ENCODE assay signal across 19 mouse cellular contexts in genomic region chr1:165062813-165063492, GRCm38 (mm10).
A peak's percentile ranks its signal among the peaks of the same experiment; 100 is the strongest.
DNase-seq lines count a peak whose midpoint lies in the region; ATAC-seq and TF ChIP-seq lines count a peak whose summit lies in the region.
"Had no signal": no experiment of that assay in that cellular context is flagged by ENCODE, and none has a peak within 500 bp of the region (broad histone marks: within the 10 kb centered on the region; RNA-seq: fewer than 3 reads in every experiment).

No protein-coding gene starts in this region.

- H3K4me1 ChIP-seq in intestine, postnatal 0 days (replicated peaks; ENCODE audit: control insufficient read depth, insufficient read depth, low read length) = no peaks in the 10 kb centered on the region
- 0 out of 2 replicates have a peak, but pooled peaks cover 8% of the 10 kb centered on the region for H3K4me1 ChIP-seq in neural tube, embryonic 15.5 days
- H3K4me1 ChIP-seq: heart, embryonic 13.5 days; liver, embryonic 13.5 days; stomach, embryonic 15.5 days had no signal

- peak; percentile 63 for DNase-seq in heart, adult 11 months
- DNase-seq in heart, postnatal 4 days = no peak
- DNase-seq in R1 (ENCODE audit: low read depth, low spot score) = peak; percentile 39
- DNase-seq in T-cell, adult 2 months (ENCODE audit: low spot score) = no peak
- DNase-seq in right cerebral cortex, postnatal 14 days = no peak
- DNase-seq in MN1 (ENCODE audit: low spot score) = no peak
- DNase-seq: cerebellum, adult 2 months; forebrain, postnatal 0 days; gastrocnemius, postnatal 36 days; left cerebral cortex, postnatal 4 days; liver, embryonic 13.5 days; thymus, postnatal 25 days had no signal

- ATAC-seq in intestine, postnatal 0 days = 0 out of 2 replicates have a peak, but pooled peaks have one; percentile 36
- peak; percentile 65; the same call in 1 of the 2 replicates for ATAC-seq in neural tube, embryonic 15.5 days (ENCODE audit: low FRiP score)
- ATAC-seq: forebrain, postnatal 0 days; lung, postnatal 0 days had no signal

- TF ChIP-seq CTCF in intestine, postnatal 0 days (IDR thresholded peaks at IDR 0.05; ENCODE audit: low read depth) = no peak

- H3K4me3 ChIP-seq in intestine, postnatal 0 days (ENCODE audit: low read depth, low read length) = no peak overlapping the region
- no peak overlapping the region for H3K4me3 ChIP-seq in neural tube, embryonic 15.5 days (replicated peaks)
- H3K4me3 ChIP-seq: heart, embryonic 13.5 days; liver, embryonic 13.5 days; megakaryocyte, embryonic 14.5 days; stomach, embryonic 15.5 days had no signal

- H3K4me2 ChIP-seq in intestine, postnatal 0 days (replicated peaks; ENCODE audit: low read depth) = peak overlapping the region; percentile 4; the same call in 1 of the 2 replicates
- H3K4me2 ChIP-seq in neural tube, embryonic 15.5 days = no peak overlapping the region
- H3K4me2 ChIP-seq: heart, embryonic 13.5 days; liver, embryonic 13.5 days; stomach, embryonic 15.5 days had no signal

- H3K9me3 ChIP-seq in intestine, postnatal 0 days (ENCODE audit: control insufficient read depth) = no peaks in the 10 kb centered on the region
- no peaks in the 10 kb centered on the region for H3K9me3 ChIP-seq in neural tube, embryonic 15.5 days (replicated peaks)
- H3K9me3 ChIP-seq: heart, embryonic 13.5 days; liver, embryonic 13.5 days; stomach, embryonic 15.5 days had no signal

- H3K27me3 ChIP-seq in intestine, postnatal 0 days (replicated peaks; ENCODE audit: control insufficient read depth, insufficient read depth, low read length) = no peaks in the 10 kb centered on the region
- H3K27me3 ChIP-seq in neural tube, embryonic 15.5 days (replicated peaks) = no peaks in the 10 kb centered on the region
- H3K27me3 ChIP-seq: heart, embryonic 13.5 days; liver, embryonic 13.5 days; megakaryocyte, embryonic 14.5 days; stomach, embryonic 15.5 days had no signal

- H3K9ac ChIP-seq in intestine, postnatal 0 days (ENCODE audit: low read depth, low read length) = no peak overlapping the region
- no peak overlapping the region for H3K9ac ChIP-seq in neural tube, embryonic 15.5 days (replicated peaks)
- H3K9ac ChIP-seq: forebrain, postnatal 0 days; heart, embryonic 13.5 days; liver, embryonic 13.5 days; stomach, embryonic 15.5 days had no signal

- WGBS in intestine, postnatal 0 days = 31% methylated on average over 8 of the region's 8 CpGs
- 41% methylated on average over 8 of the region's 8 CpGs for WGBS in neural tube, embryonic 15.5 days

- no peak overlapping the region for H3K27ac ChIP-seq in intestine, postnatal 0 days (ENCODE audit: low read depth, low read length)
- H3K27ac ChIP-seq in neural tube, embryonic 15.5 days (replicated peaks) = peak overlapping the region; percentile 33
- H3K27ac ChIP-seq: heart, embryonic 13.5 days; kidney, postnatal 0 days; liver, embryonic 13.5 days; stomach, embryonic 15.5 days had no signal

- no peaks in the 10 kb centered on the region for H3K36me3 ChIP-seq in intestine, postnatal 0 days (ENCODE audit: control insufficient read depth, insufficient read depth)
- H3K36me3 ChIP-seq in neural tube, embryonic 15.5 days = no peaks in the 10 kb centered on the region
- H3K36me3 ChIP-seq: heart, embryonic 13.5 days; liver, embryonic 13.5 days; stomach, embryonic 15.5 days had no signal

Comparison
In these comparisons a context has a peak if more than half of its experiments do, and no peak if none do; other contexts are left out.
1. DNase-seq: peak in heart, adult 11 months (single experiment) and R1 (single experiment); none in heart, postnatal 4 days (single experiment), T-cell, adult 2 months (single experiment), right cerebral cortex, postnatal 14 days (single experiment) and MN1 (single experiment).